Mouse (Mus musculus) C2C12 (cell line): ENCODE measurements around the gene Gm136. TPM values are rescaled to one million over a fixed set of nuclear protein-coding genes. Genes with fewer than 3 reads are reported as not detected.

ENCODE experiments used
- H3K27me3 ChIP-seq: one replicate; pipeline ENCODE4 v1.6.1; 2011; ENCODE audit not compliant: control insufficient read depth, insufficient read depth, insufficient read length
- H3K36me3 ChIP-seq: one replicate; pipeline ENCODE4 v1.6.1; 2011; ENCODE audit not compliant: control insufficient read depth, insufficient read depth
- H3K4me3 ChIP-seq: one replicate; pipeline ENCODE4 v1.5.1; 2011; ENCODE audit warnings: mild to moderate bottlenecking, control low read depth; ENCODE audit not compliant: poor library complexity, insufficient read depth, severe bottlenecking
- H3K79me2 ChIP-seq: one replicate; pipeline ENCODE4 v1.6.1; 2011; ENCODE audit not compliant: control insufficient read depth, insufficient read depth
- H3K79me3 ChIP-seq: one replicate; pipeline ENCODE4 v1.6.1; 2011; ENCODE audit warnings: low read depth, control low read depth
- H3ac ChIP-seq: one replicate; pipeline ENCODE3; 2011; ENCODE audit warnings: low read depth; ENCODE audit not compliant: control insufficient read depth, insufficient read length
- CEBPB ChIP-seq: IDR thresholded peaks from one replicate; pipeline ENCODE4 v1.6.1; 2011; ENCODE audit warnings: low read depth, mild to moderate bottlenecking, control low read depth, moderate library complexity
- CTCF ChIP-seq: IDR thresholded peaks from one replicate; pipeline ENCODE4 v1.5.1; 2011; ENCODE audit not compliant: control insufficient read depth, insufficient read depth, insufficient read length
- FOSL1 ChIP-seq: IDR thresholded peaks from one replicate; pipeline ENCODE4 v1.8.0; 2011; ENCODE audit warnings: mild to moderate bottlenecking, low read length; ENCODE audit not compliant: poor library complexity, insufficient read depth, severe bottlenecking
- MAX ChIP-seq: IDR thresholded peaks from one replicate; pipeline ENCODE4 v1.6.1; 2011; ENCODE audit warnings: mild to moderate bottlenecking, control low read depth
- MYOD1 ChIP-seq: IDR thresholded peaks from one replicate; pipeline ENCODE4 v1.6.1; 2011; ENCODE audit warnings: low read depth; ENCODE audit not compliant: control insufficient read depth, insufficient read length
- MYOG ChIP-seq: IDR thresholded peaks from one replicate; pipeline ENCODE4 v1.6.1; 2011; ENCODE audit not compliant: control insufficient read depth, insufficient read length; ENCODE audit errors: extremely low read depth
- USF1 ChIP-seq: IDR thresholded peaks from one replicate; pipeline ENCODE4 v1.6.1; 2011; ENCODE audit warnings: low read depth, mild to moderate bottlenecking, control low read depth, moderate library complexity
- polyA plus RNA-seq: library from polyadenylated mRNA; unstranded; fragments of >200 nt; fragmentation: generic; extraction: Trizol; gene quantifications from one replicate; pipeline ENCODE4 v1.2.1, GENCODE M21; 2012; ENCODE audit warnings: missing spikeins

Gene Gm136
- polyA plus RNA-seq, 1 experiment, result not detected

GRCm38 (mm10) chr4:34703029-34703428, 53.0 kb downstream of the Gm136 start:
- Histone ChIP-seq H3K27me3 (no peaks in the 10 kb centered on the region), H3K36me3 (no peaks in the 10 kb centered on the region), H3K79me2 (no peaks in the 10 kb centered on the region), H3ac (no peak overlapping the region), H3K4me3 (no peak overlapping the region), H3K79me3 (no peaks in the 10 kb centered on the region)
- TF ChIP-seq MYOD1 (no peak), MAX (no peak), USF1 (no peak), CEBPB (no peak), MYOG (no peak), CTCF (no peak), FOSL1 (no peak)

DNA sequence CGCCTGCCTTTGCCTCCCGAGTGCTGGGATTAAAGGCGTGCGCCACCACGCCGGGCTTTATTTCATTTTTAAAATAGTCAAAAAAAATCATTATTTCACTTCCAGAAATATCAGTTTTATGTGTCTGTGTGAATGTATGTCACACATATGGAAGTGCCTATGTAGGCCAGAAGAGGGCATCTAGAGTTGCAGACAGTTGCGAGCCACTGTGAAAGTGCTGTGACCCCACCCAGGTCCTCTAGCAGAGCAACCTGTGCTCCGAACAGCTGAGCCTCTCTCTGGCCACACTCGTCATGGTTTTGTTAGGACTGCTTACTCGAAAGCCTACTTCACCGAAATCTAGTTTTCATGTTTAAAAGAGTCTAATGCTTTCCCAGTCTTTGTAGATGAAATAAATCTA, 53.8 kb downstream of the Gm136 start:
- Histone ChIP-seq H3K79me2 (no peaks in the 10 kb centered on the region), H3ac (no peak overlapping the region), H3K4me3 (no peak overlapping the region), H3K36me3 (no peaks in the 10 kb centered on the region), H3K79me3 (no peaks in the 10 kb centered on the region), H3K27me3 (no peaks in the 10 kb centered on the region)
- TF ChIP-seq MYOG (no peak), FOSL1 (no peak), MYOD1 (no peak), CTCF (no peak), MAX (no peak), CEBPB (no peak)

DNA sequence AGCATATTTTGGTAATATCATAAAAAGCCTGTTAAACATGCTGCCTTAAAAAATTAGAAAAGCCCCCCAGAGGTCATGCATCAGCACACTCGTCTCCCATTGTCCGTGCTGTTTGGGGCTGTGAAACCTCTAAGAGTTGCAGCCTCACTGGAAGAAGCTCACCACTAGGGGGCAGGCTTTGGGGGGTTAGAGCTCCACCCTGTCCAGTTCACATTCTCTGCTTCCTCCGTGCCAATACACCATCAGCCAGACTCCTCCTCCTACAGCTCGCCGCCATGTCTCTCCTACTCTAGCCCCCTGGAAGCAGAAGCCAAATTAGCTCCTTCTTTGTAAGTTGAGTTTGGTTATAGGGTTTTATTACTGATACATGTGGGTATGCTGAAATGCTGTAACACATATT, 54.5 kb downstream of the Gm136 start:
- Histone ChIP-seq H3K79me2 (no peaks in the 10 kb centered on the region), H3K4me3 (no peak overlapping the region), H3ac (no peak overlapping the region), H3K36me3 (no peaks in the 10 kb centered on the region), H3K27me3 (no peaks in the 10 kb centered on the region), H3K79me3 (no peaks in the 10 kb centered on the region)
- TF ChIP-seq CTCF (peak; percentile 21), MYOD1 (no peak), USF1 (no peak)

Other genes starting within 250 kb of the Gm136 start
- gene Akirin2, start 205.3 kb downstream of the Gm136 start, polyA plus RNA-seq, result 59.6 TPM
- 14.2 TPM for gene Orc3, start 141.3 kb downstream of the Gm136 start, polyA plus RNA-seq
- gene Rars2, start 141.3 kb downstream of the Gm136 start, polyA plus RNA-seq, result 9.7 TPM
- gene Slc35a1, start 68.8 kb downstream of the Gm136 start, polyA plus RNA-seq, result 18.4 TPM
- gene Cfap206, start 26.1 kb downstream of the Gm136 start, polyA plus RNA-seq, result 0.04 TPM
- gene Smim8, start 22.2 kb upstream of the Gm136 start, polyA plus RNA-seq, result 11.1 TPM
- gene Zfp292, start 126.7 kb upstream of the Gm136 start, polyA plus RNA-seq, result 1.7 TPM
- not detected for gene Cga, start 137.5 kb upstream of the Gm136 start, polyA plus RNA-seq